Mouse (Mus musculus): Measurements from ENCODE around the gene Gdf5. TPM values are rescaled to one million over a fixed set of nuclear protein-coding genes. Genes with fewer than 3 reads are reported as not detected.
A peak's percentile ranks its signal among the peaks of the same experiment; 100 is the strongest.

Gdf5 gene
- polyA plus RNA-seq, 1 experiment from 2014 or later = 2.2 TPM

DNA sequence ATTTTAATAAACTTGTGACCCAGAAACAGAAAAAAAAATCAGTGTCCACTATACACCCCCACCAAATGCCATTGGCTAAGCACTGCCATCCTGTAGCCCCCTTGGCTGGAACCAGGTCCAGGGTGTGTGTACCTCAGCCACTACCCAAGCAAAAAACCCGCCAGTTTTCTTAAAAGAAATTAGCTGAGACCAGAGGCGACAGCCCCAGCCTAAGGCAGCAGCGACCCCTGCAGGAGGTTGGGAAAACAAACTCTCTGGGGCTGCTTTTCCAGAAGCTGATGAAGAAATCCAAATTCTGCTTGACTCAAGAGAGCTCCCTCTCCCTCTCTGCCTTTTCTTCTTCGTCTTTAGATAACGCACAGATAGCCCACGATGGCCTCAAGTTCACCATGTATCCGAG, 902 bp upstream of the Gdf5 start:
- ATAC-seq = peak; percentile 66
- H3K27ac ChIP-seq (ENCODE audit: low read depth, low read length) = no peak overlapping the region

DNA sequence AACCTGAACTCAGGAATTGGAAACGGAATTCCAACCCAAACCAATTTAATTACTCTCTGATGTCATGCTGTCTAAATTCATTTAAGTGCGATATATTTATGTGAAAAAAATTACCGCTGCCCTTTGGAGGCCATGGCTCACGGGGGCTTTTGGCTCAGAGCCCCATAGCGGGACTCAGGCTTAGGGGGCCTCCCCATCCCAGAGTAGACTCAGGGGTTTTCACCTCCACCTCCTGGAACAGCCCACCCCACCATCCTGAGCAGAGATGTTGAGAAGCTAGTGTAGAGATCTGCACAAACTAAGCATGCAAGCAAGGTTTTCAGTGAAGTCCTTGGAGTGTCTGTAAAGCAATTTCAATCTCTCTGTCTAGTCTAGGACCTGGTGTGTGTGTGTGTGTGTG, 413 bp upstream of the Gdf5 start:
- Histone ChIP-seq H3K4me1 (ENCODE audit: control insufficient read depth, insufficient read depth, low read length) (peaks cover 9% of the 10 kb centered on the region; the same call in 1 of the 2 replicates), H3K27ac (ENCODE audit: low read depth, low read length) (no peak overlapping the region), H3K4me3 (ENCODE audit: low read depth, low read length) (no peak overlapping the region), H3K9me3 (replicated peaks; ENCODE audit: control insufficient read depth, low read length) (no peaks in the 10 kb centered on the region), H3K36me3 (ENCODE audit: control insufficient read depth, insufficient read depth, low read length) (no peaks in the 10 kb centered on the region), H3K9ac (ENCODE audit: low read length) (no peak overlapping the region), H3K27me3 (replicated peaks; ENCODE audit: control insufficient read depth, insufficient read depth, low read length) (no peaks in the 10 kb centered on the region), H3K4me2 (ENCODE audit: low read length) (no peak overlapping the region)
- ATAC-seq (no peak), DNase-seq (ENCODE audit: low spot score) (no peak)
- 39% methylated on average over 5 of the region's 5 CpGs for WGBS

More for the DNA sequence above, 902 bp upstream of the Gdf5 start:
- Histone ChIP-seq H3K27me3 (replicated peaks; ENCODE audit: control insufficient read depth, insufficient read depth, low read length) (no peaks in the 10 kb centered on the region), H3K9me3 (replicated peaks; ENCODE audit: control insufficient read depth, low read length) (no peaks in the 10 kb centered on the region), H3K9ac (ENCODE audit: low read length) (no peak overlapping the region), H3K36me3 (ENCODE audit: control insufficient read depth, insufficient read depth, low read length) (no peaks in the 10 kb centered on the region), H3K4me2 (ENCODE audit: low read length) (no peak overlapping the region), H3K4me3 (ENCODE audit: low read depth, low read length) (no peak overlapping the region), H3K4me1 (ENCODE audit: control insufficient read depth, insufficient read depth, low read length) (peaks cover 9% of the 10 kb centered on the region; the same call in 1 of the 2 replicates)
- peak; percentile 80 for DNase-seq (ENCODE audit: low spot score)
- WGBS = 2% methylated on average over 7 of the region's 7 CpGs

DNA sequence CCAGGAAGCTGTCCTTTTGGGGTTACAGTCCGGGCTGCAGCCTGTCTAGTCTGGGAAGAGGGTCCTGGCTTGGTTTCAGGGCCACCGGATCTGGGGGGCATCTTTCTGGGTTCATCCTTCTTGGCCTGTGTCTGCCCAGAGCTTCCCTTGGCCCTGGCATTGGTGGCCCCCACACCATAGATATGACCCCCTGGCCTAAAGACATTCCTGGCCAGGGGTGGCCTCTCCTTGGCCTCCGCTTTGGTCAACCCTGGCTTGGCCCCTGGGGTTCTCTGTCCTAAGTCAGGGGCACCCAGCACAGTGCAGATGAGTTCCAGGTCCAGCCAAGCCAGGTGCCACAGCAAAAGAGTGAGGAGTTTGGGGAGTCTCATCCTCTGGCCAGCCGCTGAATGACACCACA, 482 bp downstream of the Gdf5 start:
- ATAC-seq (no peak), DNase-seq (ENCODE audit: low spot score) (no peak)
- Histone ChIP-seq H3K4me3 (ENCODE audit: low read depth, low read length) (no peak overlapping the region), H3K4me2 (ENCODE audit: low read length) (peak overlapping the region; percentile 22; the same call in 1 of the 2 replicates), H3K9me3 (replicated peaks; ENCODE audit: control insufficient read depth, low read length) (no peaks in the 10 kb centered on the region), H3K27me3 (replicated peaks; ENCODE audit: control insufficient read depth, insufficient read depth, low read length) (no peaks in the 10 kb centered on the region), H3K9ac (ENCODE audit: low read length) (peak overlapping the region; percentile 10; the same call in 1 of the 2 replicates), H3K36me3 (ENCODE audit: control insufficient read depth, insufficient read depth, low read length) (no peaks in the 10 kb centered on the region), H3K4me1 (ENCODE audit: control insufficient read depth, insufficient read depth, low read length) (peaks cover 9% of the 10 kb centered on the region; the same call in 1 of the 2 replicates), H3K27ac (ENCODE audit: low read depth, low read length) (0 out of 2 replicates have a peak overlapping the region, but pooled peaks have one; percentile 21)
- WGBS = 73% methylated on average over 4 of the region's 4 CpGs

DNA sequence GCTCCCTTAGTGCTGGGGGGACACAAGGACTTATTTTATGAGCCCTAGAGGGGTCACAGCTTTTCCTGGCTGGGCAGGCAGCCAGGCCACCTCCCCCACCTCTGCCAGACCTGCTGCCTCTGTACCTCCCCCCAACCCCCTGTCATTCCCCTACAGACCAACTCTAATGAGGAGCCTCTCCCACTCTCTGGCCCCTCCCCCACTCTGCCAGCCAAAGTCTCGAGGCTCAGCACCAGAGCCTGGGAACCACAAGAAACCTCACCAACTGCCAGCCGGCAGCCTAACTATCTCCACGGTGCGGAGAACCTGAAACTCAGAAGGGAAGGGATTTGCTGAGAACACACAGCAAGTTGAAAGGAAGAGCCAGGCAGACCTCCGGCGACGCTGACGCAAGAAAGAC, 1.7 kb downstream of the Gdf5 start:
- Histone ChIP-seq H3K27me3 (replicated peaks; ENCODE audit: control insufficient read depth, insufficient read depth, low read length) (no peaks in the 10 kb centered on the region), H3K4me2 (ENCODE audit: low read length) (peak overlapping the region; percentile 37), H3K9me3 (replicated peaks; ENCODE audit: control insufficient read depth, low read length) (no peaks in the 10 kb centered on the region), H3K36me3 (ENCODE audit: control insufficient read depth, insufficient read depth, low read length) (no peaks in the 10 kb centered on the region), H3K4me1 (ENCODE audit: control insufficient read depth, insufficient read depth, low read length) (peaks cover 9% of the 10 kb centered on the region; the same call in 1 of the 2 replicates), H3K4me3 (ENCODE audit: low read depth, low read length) (no peak overlapping the region), H3K9ac (ENCODE audit: low read length) (peak overlapping the region; percentile 35), H3K27ac (ENCODE audit: low read depth, low read length) (no peak overlapping the region)
- DNase-seq (ENCODE audit: low spot score) (peak; percentile 69), ATAC-seq (peak; percentile 43)
- under 1% methylated on average over 8 of the region's 8 CpGs for WGBS

DNA sequence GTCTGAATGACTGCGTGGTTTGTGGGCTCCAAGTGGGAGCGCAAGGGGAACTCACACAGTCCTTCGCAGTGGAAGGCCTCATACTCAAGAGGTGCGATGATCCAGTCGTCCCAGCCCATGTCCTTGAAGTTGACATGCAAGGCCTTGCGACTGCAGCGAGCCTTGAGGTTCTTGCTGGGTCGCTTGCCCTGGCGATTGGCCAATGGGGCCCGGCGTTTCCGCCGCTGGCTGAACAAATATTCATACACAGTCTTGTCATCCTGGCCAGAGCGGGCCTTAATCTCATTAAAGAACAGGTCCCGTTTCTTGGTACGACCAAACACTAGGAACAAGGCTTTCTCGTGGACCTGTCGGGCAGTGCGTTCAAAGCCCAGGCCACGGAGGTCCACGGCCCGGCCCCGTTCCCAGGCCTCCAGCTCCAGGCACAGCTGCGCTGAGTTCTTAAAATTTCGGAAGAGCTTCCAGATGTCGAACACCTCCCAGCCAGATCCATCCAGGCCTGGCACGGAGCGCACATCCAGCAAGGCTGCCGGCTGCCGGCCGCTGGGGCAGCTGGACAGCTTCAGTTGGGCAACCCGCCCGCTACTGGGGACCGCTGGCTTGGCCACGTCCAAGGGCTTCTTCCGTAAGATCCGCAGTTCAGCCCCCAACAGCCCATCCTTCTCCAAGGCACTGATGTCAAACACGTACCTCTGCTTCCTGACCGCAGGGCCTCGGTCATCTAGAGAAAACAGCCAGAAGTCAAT, 3.3 kb downstream of the Gdf5 start:
- H3K27me3 ChIP-seq (replicated peaks; ENCODE audit: control insufficient read depth, insufficient read depth, low read length) = no peaks in the 10 kb centered on the region
- H3K4me2 ChIP-seq (ENCODE audit: low read length) = no peak overlapping the region
- H3K36me3 ChIP-seq (ENCODE audit: control insufficient read depth, insufficient read depth, low read length) = no peaks in the 10 kb centered on the region
- H3K9me3 ChIP-seq (replicated peaks; ENCODE audit: control insufficient read depth, low read length) = no peaks in the 10 kb centered on the region
- DNase-seq (ENCODE audit: low spot score) (no peak), ATAC-seq (no peak)
- no peak overlapping the region for H3K4me3 ChIP-seq (ENCODE audit: low read depth, low read length)
- 91% methylated on average over 40 of the region's 40 CpGs for WGBS
- no peak overlapping the region for H3K9ac ChIP-seq (ENCODE audit: low read length)
- H3K27ac ChIP-seq (ENCODE audit: low read depth, low read length) = no peak overlapping the region
- peaks cover 9% of the 10 kb centered on the region; the same call in 1 of the 2 replicates for H3K4me1 ChIP-seq (ENCODE audit: control insufficient read depth, insufficient read depth, low read length)

DNA sequence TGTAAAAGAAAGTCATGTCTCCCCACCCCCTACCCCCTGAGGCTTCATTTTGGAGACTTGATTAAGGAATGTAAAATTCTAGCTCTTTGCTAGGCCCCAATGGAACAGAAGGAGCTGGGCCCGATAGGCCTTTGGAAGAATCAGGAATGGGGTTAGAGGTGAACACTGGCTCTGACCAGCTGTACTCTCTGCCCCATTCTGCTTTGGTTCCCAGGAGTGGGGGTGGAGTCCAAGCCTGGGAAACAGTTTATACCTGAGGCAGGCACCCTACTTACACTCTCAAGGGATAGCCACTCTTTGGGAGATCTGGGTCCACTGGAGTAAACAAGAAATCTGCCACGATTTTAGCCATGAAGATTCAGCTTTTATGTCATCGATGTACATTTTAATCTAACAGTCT, 4.5 kb downstream of the Gdf5 start, which contains the start of gene Gm15557:
Gm15557 (plus strand) TSS at position 48 of the 400 bp plus-strand sequence.
- Histone ChIP-seq H3K27me3 (replicated peaks; ENCODE audit: control insufficient read depth, insufficient read depth, low read length) (no peaks in the 10 kb centered on the region), H3K9ac (ENCODE audit: low read length) (no peak within 1 kb of the TSS), H3K4me1 (ENCODE audit: control insufficient read depth, insufficient read depth, low read length) (peaks cover 9% of the 10 kb centered on the region; the same call in 1 of the 2 replicates), H3K36me3 (ENCODE audit: control insufficient read depth, insufficient read depth, low read length) (no peaks in the 10 kb centered on the region), H3K9me3 (replicated peaks; ENCODE audit: control insufficient read depth, low read length) (no peaks in the 10 kb centered on the region), H3K4me3 (ENCODE audit: low read depth, low read length) (no peak within 1 kb of the TSS), H3K27ac (ENCODE audit: low read depth, low read length) (no peak within 1 kb of the TSS), H3K4me2 (ENCODE audit: low read length) (no peak within 1 kb of the TSS)
- ATAC-seq = no peak
- no peak for DNase-seq (ENCODE audit: low spot score)
- WGBS = 86% methylated on average over 3 of the region's 3 CpGs

DNA sequence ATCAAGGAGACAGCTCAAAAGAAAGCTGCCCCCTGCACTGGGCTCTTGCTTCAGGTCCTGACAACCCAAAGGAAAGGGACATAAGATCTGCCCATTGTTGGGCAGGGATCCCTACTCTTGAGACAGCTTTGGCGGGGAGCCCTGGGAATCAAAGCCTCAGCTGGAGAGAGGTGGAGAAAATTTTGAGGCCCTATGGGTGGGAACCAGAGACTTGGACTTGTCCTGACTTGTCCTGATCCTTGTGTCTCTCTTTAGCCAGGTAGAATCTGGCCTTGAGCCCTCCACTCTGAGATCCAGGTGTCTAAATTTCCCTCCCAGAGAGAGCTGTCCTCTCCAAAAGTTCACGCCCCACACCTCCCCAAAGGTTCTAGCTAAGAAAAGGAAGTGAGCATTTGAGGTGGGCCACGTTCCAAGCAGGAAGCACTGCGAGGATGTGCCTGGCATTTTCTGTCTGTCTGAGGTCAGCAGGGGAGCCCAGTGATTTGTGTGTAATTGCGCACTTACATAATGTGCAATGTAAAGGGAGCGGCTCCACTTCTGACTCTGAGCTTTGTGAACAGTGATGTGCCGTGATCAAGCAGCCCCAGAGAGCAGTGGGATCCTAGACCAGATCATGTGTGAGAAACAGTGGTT, 5.2 kb downstream of the Gdf5 start:
- Histone ChIP-seq H3K36me3 (ENCODE audit: control insufficient read depth, insufficient read depth, low read length) (no peaks in the 10 kb centered on the region), H3K9ac (ENCODE audit: low read length) (no peak overlapping the region), H3K4me3 (ENCODE audit: low read depth, low read length) (no peak overlapping the region), H3K4me2 (ENCODE audit: low read length) (no peak overlapping the region), H3K4me1 (ENCODE audit: control insufficient read depth, insufficient read depth, low read length) (peaks cover 9% of the 10 kb centered on the region; the same call in 1 of the 2 replicates), H3K27me3 (replicated peaks; ENCODE audit: control insufficient read depth, insufficient read depth, low read length) (no peaks in the 10 kb centered on the region), H3K9me3 (replicated peaks; ENCODE audit: control insufficient read depth, low read length) (no peaks in the 10 kb centered on the region), H3K27ac (ENCODE audit: low read depth, low read length) (no peak overlapping the region)
- 78% methylated on average over 7 of the region's 7 CpGs for WGBS
- DNase-seq (ENCODE audit: low spot score) = no peak
- ATAC-seq = no peak

DNA sequence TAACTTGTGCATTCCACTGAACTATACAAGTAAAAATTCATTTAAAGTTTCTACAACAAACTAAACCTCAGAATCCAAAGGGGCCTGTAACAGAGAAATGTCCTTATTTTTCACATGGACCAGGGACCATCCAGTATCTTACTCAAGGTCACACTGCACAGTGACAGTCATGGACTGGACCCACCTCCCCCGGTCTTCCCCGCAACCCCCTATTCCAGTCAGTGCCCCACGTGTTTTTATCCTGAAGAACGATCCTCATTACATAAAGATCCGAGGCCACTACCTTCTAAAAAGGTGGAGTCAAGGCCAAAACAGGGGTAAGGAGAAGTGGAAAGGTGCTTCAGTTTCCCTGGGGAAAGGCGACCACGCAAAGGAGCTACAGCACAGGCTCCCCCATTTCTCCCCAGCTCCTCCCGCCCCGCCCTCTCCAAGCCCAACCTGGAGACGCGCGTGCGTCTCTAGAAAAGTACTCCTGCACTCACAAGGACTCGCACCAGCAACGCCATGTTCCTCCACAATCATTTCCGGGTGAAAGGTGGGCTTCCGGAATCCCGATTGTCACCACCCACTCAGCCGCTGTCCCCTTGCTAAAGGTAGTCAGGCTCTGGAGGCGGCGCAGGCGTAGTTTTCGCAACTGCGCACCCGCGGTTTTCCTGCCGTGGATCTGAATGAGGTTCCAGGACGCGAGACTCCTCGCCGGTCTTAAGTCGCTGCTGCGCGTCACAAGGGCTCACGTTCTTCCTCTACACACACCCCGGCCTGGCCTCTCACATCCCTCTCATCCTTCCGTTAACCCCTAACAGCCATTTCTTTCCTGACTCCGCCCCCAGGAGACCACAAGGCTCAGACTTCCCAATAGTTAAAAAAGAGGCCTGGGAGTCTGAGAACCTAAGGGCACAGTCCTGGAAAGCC, 15.4 kb downstream of the Gdf5 start, which contains the start of gene Uqcc1:
Uqcc1 (minus strand) TSS at position 780 of the 912 bp plus-strand sequence.
- peak within 1 kb of the TSS; percentile 57 for H3K4me2 ChIP-seq (ENCODE audit: low read length)
- WGBS = under 1% methylated on average over 38 of the region's 38 CpGs
- H3K9ac ChIP-seq (ENCODE audit: low read length) = peak within 1 kb of the TSS; percentile 71
- H3K27me3 ChIP-seq (replicated peaks; ENCODE audit: control insufficient read depth, insufficient read depth, low read length) = no peaks in the 10 kb centered on the region
- H3K36me3 ChIP-seq (ENCODE audit: control insufficient read depth, insufficient read depth, low read length) = no peaks in the 10 kb centered on the region
- peaks cover 11% of the 10 kb centered on the region for H3K4me1 ChIP-seq (ENCODE audit: control insufficient read depth, insufficient read depth, low read length)
- no peaks in the 10 kb centered on the region for H3K9me3 ChIP-seq (replicated peaks; ENCODE audit: control insufficient read depth, low read length)
- H3K4me3 ChIP-seq (ENCODE audit: low read depth, low read length) = peak within 1 kb of the TSS; percentile 59
- ATAC-seq (peak; percentile 98), DNase-seq (ENCODE audit: low spot score) (peak; percentile 98)
- H3K27ac ChIP-seq (ENCODE audit: low read depth, low read length) = peak within 1 kb of the TSS; percentile 84
